Mouse (Mus musculus): ENCODE data around the gene Cbfa2t2. TPM values are rescaled to one million over a fixed set of nuclear protein-coding genes. Genes with fewer than 3 reads are reported as not detected.

Gene Cbfa2t2
- 10 to 100 TPM; 45.8 to 60.4 TPM for total RNA-seq (2021)
- long read RNA-seq, experiment 1, full-length matches to known transcripts, result 5 of 9 reads
- long read RNA-seq, experiment 1, partial matches to known transcripts, result 0 of 9 reads
- long read RNA-seq, experiment 1, other reads (novel, unspliced or antisense), result 4 of 9 reads
- long read RNA-seq, experiment 2, full-length matches to known transcripts, result 9 of 19 reads
- long read RNA-seq, experiment 2, partial matches to known transcripts, result 0 of 19 reads
- long read RNA-seq, experiment 2, other reads (novel, unspliced or antisense), result 10 of 19 reads

DNA sequence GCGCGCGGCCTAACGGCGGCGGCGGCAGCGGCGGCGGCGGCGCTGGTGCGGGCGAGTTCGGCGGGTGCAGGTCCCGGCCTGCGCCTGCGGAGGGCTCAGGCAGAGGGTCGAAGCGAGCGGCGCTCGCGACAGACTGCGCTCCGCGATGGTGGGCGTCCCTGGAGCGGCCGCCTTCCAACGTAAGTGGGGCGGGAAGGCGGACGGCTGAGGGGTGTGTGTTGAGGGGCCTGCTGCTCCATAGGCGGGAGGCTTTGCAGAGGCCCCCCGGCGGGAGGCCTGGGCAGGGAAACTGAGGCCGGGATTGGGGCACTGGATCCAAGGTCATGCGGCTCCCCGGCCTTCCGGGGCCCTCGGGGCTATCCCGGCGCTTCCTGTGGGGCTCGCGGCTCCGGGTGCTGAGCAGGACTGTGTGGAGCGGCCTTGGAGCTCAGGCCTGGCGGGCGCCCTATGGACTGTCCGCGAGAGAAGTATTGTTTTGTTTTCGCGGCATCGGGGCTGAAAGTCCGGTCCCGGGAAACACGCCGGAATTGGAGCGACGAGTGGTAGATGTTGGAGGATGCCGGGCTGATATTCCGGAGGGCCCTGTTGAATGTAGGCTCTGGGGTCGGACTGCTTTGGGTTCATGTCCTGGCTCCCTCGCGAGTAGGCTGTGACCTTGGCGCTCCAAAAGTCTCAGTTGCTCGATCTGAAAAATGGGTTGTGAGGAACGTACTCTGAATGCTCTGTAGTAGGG lies at the start of gene Cbfa2t2:
Cbfa2t2 (plus strand) TSS at position 24 of the 733 bp plus-strand sequence.
- peak; percentile 37 to 43 for DNase-seq (ENCODE audit: low spot score in 2 of 2)

DNA sequence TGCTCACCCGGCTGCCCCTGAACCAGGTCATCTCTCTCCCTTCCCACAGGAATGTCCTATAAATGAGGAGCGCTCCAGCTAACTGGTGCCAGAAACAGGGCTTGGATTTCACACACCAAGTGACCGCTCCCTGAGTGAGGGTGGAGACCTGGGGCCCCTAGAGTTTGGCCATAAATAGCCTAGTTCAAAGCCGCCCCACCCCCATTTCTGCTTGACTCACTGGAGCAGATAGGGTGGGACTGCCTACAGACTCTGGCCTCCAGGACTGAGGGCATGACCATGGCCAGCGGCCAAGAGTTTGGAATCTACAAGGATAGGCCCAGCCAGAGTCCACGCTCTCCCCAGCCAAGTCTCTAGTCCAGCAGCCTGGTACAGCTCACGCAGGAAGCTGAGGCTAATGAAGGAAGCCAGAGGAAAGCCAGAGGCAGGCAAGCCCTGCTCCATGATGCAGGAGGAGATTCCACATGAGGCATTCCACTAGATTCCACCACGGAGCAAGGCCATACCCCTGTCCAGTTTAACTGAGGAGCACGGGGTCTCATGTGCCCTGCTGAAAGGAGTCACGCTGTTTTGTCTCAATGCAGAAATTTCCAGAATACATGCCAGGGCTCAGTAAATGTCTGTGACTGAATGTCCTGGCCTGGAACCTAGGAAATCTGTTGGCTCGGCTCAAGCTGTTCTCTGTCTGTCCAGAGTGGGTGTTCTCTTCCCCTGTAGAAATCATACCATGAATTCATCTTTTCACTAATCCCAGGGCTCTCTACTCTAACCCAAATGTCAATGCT lies 45.9 kb upstream of the Cbfa2t2 start:
- peak; percentile 67 to 80 for DNase-seq (ENCODE audit: low spot score in 2 of 2)

DNA sequence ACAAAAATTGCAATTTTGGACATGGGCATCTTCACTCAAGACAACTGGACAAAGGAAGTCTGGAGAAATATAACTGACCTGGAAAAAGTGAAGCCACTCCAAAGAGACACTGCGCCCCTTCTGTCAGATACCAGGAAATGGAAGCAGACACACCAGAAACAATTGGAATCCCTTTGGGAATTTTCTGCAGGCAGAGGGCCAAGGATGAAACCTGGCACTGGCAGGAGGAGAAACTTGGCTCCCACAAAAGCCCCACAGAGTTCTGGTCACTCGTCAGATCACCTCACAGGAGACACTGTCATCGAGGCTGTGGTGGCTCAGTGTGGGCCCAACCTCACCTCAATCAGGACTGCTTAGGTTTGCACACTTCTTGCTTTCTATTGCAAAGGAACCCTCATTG lies 41.7 kb upstream of the Cbfa2t2 start:
- DNase-seq (ENCODE audit: low spot score in 2 of 2), result no peak

DNA sequence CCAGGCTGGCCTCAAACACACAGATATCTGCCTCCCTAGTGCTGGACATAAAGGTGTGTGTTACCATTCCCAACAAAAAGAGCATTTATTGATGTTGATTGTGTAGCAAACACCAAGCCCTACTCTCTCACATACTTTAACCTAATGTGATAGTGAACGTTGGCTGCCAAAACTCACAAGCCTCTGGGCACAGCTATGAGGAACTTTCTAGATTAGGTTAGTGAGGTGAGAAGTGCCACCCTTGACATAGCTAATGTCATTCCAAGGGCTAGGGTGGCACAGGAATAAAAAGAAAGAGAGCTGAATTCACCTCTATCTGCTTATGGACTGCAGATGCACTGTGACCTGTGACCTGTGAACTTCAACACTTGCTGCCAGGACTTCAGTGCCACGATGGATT lies 39.8 kb upstream of the Cbfa2t2 start:
- no peak for DNase-seq (ENCODE audit: low spot score in 2 of 2)

DNA sequence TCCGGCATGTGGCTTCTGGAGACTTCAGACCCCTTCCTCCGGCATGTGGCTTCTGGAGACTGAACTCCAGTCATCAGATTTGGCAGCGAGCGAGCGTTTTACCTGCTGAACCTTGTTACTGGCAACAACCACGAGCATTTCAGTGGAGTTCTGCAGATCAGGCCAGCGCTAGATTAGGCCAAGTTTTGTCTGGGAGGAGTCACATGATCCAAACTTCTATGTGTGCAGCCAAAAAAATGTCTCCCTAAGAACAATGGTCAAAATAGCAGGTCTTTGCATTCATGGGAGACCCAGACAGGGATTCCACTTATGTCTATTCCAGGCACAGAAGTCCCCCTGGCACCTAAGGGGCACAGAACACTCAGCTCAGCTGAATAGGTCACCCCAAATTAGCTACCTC lies 38.0 kb upstream of the Cbfa2t2 start:
- no peak for DNase-seq (ENCODE audit: low spot score in 2 of 2)

DNA sequence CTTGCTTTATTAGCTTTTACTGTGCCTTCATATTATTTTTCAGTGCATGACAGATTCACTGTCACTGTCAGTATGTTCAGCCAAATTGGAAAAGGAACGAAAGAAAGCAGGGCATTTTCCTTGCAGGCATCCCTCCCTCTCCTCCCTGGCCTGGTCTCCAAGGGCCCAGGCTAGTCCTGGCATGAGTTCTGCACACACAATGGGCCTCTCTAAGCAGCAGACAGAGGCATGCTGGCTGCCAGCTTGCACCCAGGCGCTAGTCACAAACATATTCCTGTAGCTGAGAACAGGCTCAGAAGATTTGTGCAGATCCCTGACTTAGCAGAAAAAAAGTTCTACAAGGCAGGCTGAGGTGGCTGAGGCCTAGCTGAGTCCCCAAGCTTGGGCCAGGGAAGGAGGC lies 37.0 kb upstream of the Cbfa2t2 start:
- no peak for DNase-seq (ENCODE audit: low spot score in 2 of 2)

DNA sequence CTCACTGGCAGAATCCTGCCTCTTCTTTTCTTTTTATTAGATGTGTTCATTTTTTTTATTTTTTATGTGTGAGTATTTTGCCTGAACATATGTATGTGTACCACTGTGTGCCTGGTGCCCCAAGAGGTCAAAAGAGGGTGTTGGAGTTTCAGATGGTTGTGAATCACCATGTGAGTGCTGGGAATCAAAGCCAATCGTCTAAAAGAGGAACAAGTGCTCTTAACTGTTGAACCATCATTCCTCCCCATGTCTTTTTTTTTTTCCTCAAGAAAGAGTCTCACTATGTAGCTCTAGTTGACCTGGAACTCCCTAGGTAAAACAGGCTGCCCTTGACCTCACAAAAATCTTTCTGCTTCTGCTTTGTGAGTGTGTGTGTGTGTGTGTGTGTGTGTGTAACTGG lies 34.3 kb upstream of the Cbfa2t2 start:
- DNase-seq (ENCODE audit: low spot score in 2 of 2), result no peak

DNA sequence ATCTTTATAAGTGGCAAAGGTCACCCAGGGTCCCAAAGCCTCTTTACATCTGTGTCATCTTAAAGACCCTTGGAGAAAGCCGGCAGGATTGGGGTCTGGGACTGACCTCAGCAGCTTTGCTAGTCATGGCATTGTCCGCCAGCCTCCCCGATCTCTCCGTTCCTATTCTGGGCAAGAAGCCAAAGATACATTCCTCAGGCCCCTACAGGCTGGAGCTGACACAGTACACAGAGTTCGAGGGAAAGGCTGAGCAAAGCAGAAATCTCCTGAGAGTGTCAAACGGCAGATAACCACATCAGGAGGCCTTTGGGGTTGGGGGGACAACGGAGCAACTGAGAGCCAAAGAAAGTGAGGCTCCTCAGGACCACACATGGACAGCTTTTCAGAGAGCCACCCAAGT lies 33.5 kb upstream of the Cbfa2t2 start:
- peak in 1 of 2 experiments; percentile 27 for DNase-seq (ENCODE audit: low spot score in 2 of 2)

DNA sequence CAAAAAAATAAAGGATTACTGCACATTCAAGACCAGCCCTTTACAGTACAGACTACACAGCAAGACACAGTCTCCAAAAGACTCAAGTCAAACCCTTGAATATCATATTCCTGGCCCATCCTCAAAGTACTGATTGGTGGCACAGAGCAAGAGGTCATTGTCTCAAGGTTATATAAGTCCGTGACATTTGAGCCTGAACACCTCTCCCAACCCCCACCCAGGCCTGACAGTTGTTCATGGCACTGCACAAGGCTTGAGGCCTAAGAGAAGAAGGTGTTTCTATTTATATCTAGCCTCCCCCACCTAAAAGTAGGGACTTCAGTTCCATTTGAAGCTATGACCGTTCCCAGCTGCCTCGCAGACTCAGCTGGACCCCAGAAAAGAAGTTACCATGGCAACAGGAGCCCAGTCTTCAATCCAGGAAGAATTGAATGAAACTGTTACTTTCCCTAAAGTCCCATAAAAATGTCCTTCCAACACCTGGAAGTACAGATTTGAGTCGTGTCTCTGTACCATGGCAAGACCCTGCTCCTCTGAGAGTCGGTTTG lies 30.8 kb upstream of the Cbfa2t2 start:
- DNase-seq (ENCODE audit: low spot score in 2 of 2), result no peak

DNA sequence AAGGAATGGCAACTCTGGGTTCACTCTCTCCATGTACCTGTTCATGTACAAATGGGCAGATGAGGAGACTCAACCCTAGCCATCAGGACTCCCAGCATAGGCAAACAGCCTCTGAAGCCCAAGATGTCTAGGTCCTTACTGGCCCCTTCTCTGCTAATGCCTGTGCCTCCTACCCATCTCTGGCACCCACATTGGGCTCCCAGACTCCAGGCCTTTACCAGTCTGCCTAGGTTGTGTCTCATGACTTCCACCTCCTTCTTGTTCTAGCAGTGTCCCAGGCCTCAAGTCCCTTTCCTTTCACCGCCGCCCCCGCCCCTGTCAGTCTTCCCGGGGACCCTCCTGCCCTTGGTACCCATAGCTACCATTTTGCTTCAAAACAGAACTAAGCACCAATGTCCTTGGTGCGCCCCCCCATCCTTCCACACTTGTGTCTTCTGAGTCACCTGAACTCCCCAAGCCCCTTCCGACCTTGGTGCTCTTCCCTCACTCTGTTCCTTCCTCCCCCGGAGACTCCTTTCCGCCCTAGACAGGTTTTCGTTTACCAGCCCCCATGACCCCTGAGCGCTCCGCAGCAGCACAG lies 29.1 kb upstream of the Cbfa2t2 start:
- no peak for DNase-seq (ENCODE audit: low spot score in 2 of 2)

DNA sequence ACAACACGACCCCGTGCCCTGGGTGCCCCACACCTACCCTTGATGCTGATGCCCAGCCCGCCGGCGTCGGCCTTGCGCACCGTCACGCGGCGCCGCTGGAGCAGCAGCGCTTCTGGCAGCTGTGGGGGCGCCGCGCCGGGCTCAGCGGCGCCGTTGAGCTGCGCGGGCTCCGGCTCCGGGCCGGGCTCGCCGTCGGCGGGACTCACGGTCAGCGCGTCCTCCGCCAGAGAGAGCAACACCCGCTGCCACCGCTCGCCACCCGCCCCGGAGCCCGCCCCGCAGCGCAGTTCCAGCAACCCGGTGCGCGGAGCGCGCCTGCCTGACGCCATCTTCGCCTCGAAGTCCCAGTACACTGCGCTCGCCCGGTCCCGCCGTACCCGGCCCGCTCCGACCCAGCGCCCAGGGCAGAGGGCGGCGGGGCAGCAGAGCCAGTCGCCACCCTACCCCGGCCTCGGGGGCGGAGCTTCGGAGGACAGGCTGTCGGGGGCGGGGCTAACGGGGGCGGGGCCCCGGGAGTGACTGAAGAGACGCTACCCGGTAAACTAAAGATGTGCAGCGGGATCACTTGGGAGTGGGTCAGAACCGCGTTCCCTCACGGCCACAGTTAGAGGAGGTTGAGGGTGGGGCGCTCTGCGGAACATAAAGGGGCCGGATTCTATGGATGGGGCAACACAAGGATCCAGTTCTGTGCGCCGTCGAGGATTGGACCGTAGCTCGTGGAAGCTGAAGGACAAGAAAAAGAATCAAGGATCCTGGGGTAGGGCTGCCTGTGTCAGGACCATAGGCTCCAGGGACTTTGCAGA lies 28.4 kb upstream of the Cbfa2t2 start, which contains the start of gene Snta1:
Snta1 (minus strand) TSS at position 457 of the 803 bp plus-strand sequence.
- DNase-seq (ENCODE audit: low spot score in 2 of 2), result peak; percentile 70 to 83

DNA sequence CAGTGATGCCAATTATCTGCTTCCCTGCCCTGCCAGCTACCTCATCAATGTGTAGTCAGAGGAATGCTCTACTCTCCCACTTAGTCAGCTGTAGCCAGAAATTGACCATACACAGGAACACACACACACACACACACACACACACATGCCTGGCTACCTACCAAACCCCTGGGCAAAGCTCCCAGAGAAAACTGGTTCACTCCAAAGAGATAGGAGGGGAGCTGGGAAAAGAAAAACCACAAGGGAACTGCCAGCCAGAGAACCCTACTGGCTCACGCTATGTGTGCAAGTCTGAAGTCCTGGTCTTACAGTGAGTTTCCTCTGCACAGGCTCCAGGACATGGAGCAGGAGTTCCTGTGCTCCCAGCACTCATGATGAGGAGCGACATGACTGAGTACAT lies 25.9 kb upstream of the Cbfa2t2 start:
- no peak for DNase-seq (ENCODE audit: low spot score in 2 of 2)

DNA sequence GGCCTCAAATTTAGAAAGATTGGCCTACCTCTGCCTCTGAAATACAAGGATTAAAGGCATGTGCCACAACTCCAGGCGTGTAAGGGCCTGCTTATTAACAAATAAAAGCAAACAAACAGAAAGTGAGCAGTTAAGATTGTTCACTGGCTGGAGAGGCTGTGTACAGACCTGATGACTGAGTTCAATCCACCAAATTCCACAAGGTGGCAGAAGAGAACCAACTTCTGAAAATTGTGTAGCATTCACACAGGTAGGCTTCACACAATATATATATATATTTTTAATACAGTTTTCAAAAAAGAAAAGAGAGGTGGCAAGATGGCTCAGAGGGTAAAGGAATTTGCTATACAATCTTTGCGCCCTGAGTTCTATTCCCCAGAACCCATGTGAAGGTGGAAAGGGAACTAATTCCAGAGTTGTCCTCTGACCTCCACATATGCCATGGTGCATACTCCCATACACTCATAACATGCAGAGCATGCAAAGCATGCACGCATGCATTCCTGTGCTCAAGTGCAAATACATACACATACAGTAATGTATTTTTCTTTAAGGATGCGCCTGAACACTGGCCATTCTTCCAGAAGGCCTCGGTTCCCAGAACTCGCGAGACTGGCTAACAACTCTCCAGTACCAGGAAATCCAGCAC lies 24.1 kb upstream of the Cbfa2t2 start:
- DNase-seq (ENCODE audit: low spot score in 2 of 2), result no peak

DNA sequence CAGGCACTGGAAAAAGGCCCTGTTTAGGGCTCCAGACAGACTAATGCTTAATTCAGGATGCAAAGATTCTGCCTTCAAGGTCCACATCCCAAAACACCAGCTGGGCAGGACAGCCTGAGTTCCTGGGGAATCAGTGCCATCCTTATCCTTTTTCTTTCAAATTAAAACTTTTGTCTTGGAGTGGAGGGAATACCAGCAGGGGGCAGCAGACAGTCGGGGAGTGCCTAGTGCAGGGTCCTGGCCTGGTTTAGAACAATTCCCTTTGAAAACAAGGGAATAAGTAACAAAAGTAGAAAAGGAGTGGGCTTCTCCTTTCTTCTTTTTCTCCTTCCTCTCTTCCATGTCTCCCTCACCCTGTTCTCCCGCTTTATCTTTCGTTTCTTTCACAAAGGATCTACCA lies 19.2 kb upstream of the Cbfa2t2 start:
- peak in 1 of 2 experiments; percentile 55 for DNase-seq (ENCODE audit: low spot score in 2 of 2)

DNA sequence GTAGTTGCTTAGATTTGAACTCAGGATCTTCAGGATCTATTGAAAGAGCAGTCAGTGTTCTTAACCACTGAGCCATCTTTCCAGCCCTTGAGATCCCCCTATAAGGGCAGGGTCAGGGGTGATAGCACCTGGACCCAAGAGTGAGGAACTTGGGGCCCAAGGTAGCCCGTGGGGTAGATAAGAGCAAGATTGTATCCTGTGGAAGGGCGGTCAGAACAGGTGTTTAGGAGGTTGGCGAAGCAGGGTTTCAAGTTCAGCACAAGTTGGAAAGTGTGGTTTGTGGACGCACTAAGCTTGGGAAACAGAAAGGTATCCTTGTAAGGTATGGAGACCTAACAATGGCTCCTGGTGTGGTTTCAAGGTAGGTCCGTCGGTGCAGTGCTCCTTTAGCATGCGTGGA lies 18.3 kb upstream of the Cbfa2t2 start:
- no peak for DNase-seq (ENCODE audit: low spot score in 2 of 2)

DNA sequence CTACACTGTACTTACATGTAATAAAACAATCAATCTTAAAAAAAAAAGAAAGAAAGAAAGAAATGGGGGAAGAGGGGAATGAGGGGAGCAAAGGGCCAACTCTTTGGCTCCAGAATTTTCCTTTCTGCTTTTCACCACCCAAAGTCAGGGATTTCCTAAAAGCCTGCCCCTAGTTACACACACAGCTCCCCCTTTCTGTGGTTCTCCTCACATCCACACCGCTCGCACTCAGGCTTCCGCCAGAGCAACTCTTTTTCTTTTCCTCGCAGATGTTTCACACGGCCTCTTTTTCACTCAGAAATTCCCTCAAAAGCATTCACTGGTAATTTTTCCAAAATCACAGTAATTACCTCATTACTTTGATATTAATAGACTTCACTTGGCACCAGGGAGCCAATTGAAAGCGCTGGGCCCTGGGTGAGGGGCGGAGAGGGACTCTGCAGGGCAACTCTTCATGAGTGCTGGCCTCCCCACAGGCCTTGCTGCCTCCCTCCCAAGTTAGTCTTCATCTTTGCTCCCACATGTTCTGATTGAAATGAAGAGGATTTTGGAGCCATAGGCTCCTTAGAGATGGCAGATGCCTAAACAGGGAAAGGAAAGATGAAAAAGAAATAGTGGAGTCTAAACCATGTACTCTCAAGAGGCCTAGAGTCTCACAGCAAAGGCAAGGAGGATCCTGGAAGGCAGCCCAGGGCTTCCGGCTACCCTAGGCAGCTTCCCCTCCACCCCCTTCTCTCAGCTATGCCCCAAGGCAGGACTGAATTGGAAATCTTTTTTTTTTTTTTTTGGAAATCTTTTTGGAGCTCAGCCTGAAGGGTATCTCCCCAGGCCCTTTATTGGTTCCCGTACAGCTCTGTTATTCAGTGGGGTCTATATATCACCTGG lies 16.4 kb upstream of the Cbfa2t2 start:
- DNase-seq (ENCODE audit: low spot score in 2 of 2), result no peak

DNA sequence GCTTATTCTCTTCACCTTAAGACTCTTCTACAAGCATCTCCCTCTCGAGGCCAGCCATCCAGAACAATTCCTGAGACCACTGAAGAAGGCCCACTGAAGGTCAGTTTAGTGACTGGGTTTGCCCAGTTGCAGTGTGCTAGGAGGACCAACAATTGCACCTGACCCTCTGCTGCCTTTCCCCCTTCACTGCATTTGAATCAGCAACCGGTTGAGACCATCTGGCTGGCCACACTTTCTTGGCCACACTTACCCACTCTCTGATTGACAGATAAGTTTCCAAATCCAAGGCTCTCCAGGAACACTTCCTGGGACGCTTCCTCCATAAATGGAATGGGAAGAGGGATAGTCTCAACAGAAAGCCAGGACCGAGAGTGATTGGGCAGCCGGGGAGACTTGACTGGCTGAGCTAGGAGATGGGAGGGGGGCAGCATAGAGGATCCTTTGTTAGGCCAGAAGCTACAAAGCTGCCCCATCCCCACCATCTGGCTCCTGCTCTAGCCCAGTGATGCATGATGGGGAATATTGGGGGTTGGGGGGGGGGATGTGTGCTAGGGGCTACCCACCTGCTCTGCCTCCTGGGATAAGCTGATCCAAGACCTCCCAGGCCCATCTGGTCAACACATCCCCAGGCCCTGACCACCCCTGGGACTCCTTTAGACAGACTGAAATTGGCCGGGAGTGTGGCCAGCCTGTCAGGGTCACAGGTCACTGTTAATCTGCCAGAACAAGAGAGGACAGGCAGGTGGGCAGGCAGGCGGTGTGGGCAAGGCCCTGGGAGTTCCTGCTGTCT lies 15.1 kb upstream of the Cbfa2t2 start:
- DNase-seq (ENCODE audit: low spot score in 2 of 2), result no peak

DNA sequence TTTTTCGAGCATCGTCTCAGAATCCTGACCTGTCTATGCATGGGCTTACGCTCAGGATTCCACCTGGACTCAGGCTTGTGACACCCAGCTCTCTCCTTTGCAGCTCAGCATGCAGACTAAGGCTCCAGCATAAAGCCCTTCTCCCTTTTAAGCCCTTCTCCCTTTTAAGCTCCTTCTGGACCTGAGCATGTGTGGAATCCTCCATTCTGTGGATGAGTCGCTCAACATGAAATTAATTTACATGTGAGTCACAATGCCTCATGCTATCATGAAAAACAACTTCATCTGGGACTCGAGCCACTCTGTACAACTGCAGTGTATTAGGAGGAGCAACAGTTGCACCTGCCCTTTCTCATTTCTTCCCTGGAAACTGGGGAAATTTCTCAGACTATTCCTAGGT lies 14.1 kb upstream of the Cbfa2t2 start:
- DNase-seq (ENCODE audit: low spot score in 2 of 2), result no peak
